Mouse (Mus musculus): ENCODE data around the gene Usp2.

DNA sequence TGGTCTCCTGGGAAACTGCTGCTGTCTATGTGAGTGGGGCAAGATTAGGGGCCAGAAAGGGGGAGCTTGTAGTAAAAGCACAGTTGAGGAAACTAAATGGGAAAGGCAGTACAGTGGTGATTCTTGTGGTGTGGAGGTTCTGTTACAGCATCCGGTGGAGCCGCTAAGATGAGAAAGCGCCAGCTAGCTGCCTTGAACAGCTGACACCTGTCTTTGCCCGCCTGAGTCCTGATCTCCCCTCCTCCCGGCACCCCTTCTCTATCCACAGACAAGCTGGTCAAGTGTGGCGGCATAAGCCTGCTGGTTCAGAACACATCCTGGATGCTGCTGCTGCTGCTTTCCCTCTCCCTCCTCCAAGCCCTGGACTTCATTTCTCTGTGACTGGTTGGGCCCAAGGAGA lies 19.8 kb upstream of the Usp2 start:
- TF ChIP-seq ETS1 (conservative IDR thresholded peaks at IDR 0.05; ENCODE audit: low read depth, low read length), result no peak
- no peak for TF ChIP-seq TCF12 (IDR thresholded peaks at IDR 0.05; ENCODE audit: low read depth, low read length)
- TF ChIP-seq POLR2A (IDR thresholded peaks at IDR 0.05; ENCODE audit: low read depth, low read length), result no peak
- no peak for TF ChIP-seq MXI1 (IDR thresholded peaks at IDR 0.05; ENCODE audit: low read depth, low read length)
- no peak for TF ChIP-seq SMC3 (IDR thresholded peaks at IDR 0.05; ENCODE audit: low read depth, low read length)
- no peak for TF ChIP-seq CHD2 (IDR thresholded peaks at IDR 0.05; ENCODE audit: low read length)
- TF ChIP-seq ELF1 (IDR thresholded peaks at IDR 0.05; ENCODE audit: low read depth, low read length), result no peak
- TF ChIP-seq CTCF (conservative IDR thresholded peaks at IDR 0.05 in 1 of 2, IDR thresholded peaks at IDR 0.05 in 1 of 2; ENCODE audit: low read depth in 2 of 2, low read length in 2 of 2), result no peak
- TF ChIP-seq UBTF (IDR thresholded peaks at IDR 0.05; ENCODE audit: low read depth, low read length), result no peak
- TF ChIP-seq NELFE (IDR thresholded peaks at IDR 0.05; ENCODE audit: low read depth, low read length), result no peak

Measured in CH12.LX (cell line).